Mouse (Mus musculus): ENCODE measurements at regions not wholly inside any gene's neighbourhood (a gene's known extent, or its start where the extent isn't known, plus 50 kb on each side); places are given as distances from the start of the nearest gene placed in this dataset.

DNA sequence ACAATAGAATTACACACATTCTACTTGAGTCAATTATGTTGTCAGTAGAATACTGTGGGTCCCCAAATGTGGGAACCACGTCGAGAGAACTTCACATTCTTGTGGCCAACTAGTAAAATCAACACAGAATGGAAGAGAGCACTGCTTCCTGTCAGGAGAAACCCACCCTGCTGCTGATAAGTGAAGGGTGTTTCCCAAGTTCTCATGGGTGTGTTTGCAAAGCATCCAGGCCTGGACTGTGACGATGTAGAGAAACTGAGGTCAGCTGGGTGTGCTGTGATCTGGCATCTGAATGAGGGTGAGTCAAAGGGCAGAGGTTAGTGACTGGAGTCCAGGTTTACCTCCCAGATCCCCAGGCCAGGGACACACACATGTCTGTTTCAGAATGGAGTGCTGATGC is 81.7 kb upstream of the Marcks start:
- H3K4me2 ChIP-seq (ENCODE audit: insufficient read depth, low read depth, poor library complexity, severe bottlenecking): no peak overlapping the region
- no peak overlapping the region for H3K4me3 ChIP-seq (replicated peaks in 1 of 3; ENCODE audit: low read depth in 2 of 3, low read length in 2 of 3, poor library complexity in 1 of 3)
- no peaks in the 10 kb centered on the region for H3K36me3 ChIP-seq (replicated peaks in 1 of 2; ENCODE audit: control insufficient read depth in 1 of 2, insufficient read depth in 1 of 2, low read length in 1 of 2)
- no peak overlapping the region for H3K27ac ChIP-seq (ENCODE audit: insufficient read depth, low read depth)
- no peaks in the 10 kb centered on the region for H3K27me3 ChIP-seq (replicated peaks)
- no peak for TF ChIP-seq CTCF (conservative IDR thresholded peaks at IDR 0.05 in 1 of 2, IDR thresholded peaks at IDR 0.05 in 1 of 2; ENCODE audit: low read depth in 2 of 2, low read length in 2 of 2)
- TF ChIP-seq TBP (conservative IDR thresholded peaks at IDR 0.05; ENCODE audit: low read depth, low read length): no peak
- no peak for TF ChIP-seq MAX (IDR thresholded peaks at IDR 0.05; ENCODE audit: low read length)
- TF ChIP-seq MEF2A (IDR thresholded peaks at IDR 0.05; ENCODE audit: borderline replicate concordance, low read depth, low read length): no peak
- no peak for TF ChIP-seq MXI1 (IDR thresholded peaks at IDR 0.05; ENCODE audit: low read depth, low read length)
- TF ChIP-seq IRF4 (IDR thresholded peaks at IDR 0.05; ENCODE audit: low read depth, low read length): no peak
- no peak for TF ChIP-seq KAT2A (IDR thresholded peaks at IDR 0.05; ENCODE audit: insufficient replicate concordance, low read length)
- TF ChIP-seq CHD1 (IDR thresholded peaks at IDR 0.05; ENCODE audit: low read depth, low read length): no peak
- TF ChIP-seq SMC3 (IDR thresholded peaks at IDR 0.05; ENCODE audit: low read depth, low read length): no peak
- TF ChIP-seq JUN (IDR thresholded peaks at IDR 0.05; ENCODE audit: insufficient read depth, low read depth, low read length): no peak
- TF ChIP-seq GABPA (IDR thresholded peaks at IDR 0.05; ENCODE audit: insufficient replicate concordance, low read depth, low read length): no peak
- no peaks in the 10 kb centered on the region for H3K79me2 ChIP-seq (replicated peaks; ENCODE audit: control insufficient read depth, extremely low read depth, insufficient read depth, poor library complexity, severe bottlenecking)
- no peaks in the 10 kb centered on the region for H3K9me3 ChIP-seq (replicated peaks; ENCODE audit: low read length)
- H3K4me1 ChIP-seq (ENCODE audit: control insufficient read depth in 1 of 2, insufficient read depth in 2 of 2): peaks cover 8 to 10% of the 10 kb centered on the region in 2 experiments
- in situ Hi-C loops (cut with MboI; ENCODE audit: low pct_ligation_motif_present, low pct_unique_long_range_greater_than_20kb, low sequenced_read_pairs): no loop called here
- dilution Hi-C loops (cut with MboI; ENCODE audit: extremely low pct_ligation_motif_present, extremely low pct_unique_long_range_greater_than_20kb, low sequenced_read_pairs): no loop called here
- H3K9ac ChIP-seq (ENCODE audit: insufficient read depth, low read depth): no peak overlapping the region
- DNase-seq (ENCODE audit: extremely low read depth): no peak

DNA sequence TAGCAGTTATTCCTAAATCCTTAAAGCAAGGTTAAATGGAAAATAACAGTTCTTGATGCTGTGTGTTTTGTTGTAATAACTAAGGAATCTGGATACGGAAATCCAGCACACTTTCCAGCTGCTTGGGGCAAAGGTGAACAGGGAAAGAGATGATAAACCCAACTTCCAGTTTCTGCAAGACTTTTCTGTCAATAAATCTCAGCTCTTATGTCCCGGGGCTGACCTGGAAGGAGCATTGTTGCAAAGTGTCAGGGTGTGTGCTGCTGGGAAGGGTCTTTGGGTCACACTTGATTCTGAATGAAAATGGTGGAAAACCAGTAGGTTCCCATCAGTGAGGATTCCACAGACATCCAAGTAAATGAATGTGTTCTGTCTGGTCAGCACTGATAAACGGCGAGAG is 81.2 kb upstream of the Marcks start:
- no peak overlapping the region for H3K4me2 ChIP-seq (ENCODE audit: insufficient read depth, low read depth, poor library complexity, severe bottlenecking)
- no peak overlapping the region for H3K4me3 ChIP-seq (replicated peaks in 1 of 3; ENCODE audit: low read depth in 2 of 3, low read length in 2 of 3, poor library complexity in 1 of 3)
- H3K27ac ChIP-seq (ENCODE audit: insufficient read depth, low read depth): no peak overlapping the region
- dilution Hi-C loops (cut with MboI; ENCODE audit: extremely low pct_ligation_motif_present, extremely low pct_unique_long_range_greater_than_20kb, low sequenced_read_pairs): no loop called here
- TF ChIP-seq ZMIZ1 (IDR thresholded peaks at IDR 0.05; ENCODE audit: low read depth, low read length): no peak
- no peak overlapping the region for H3K9ac ChIP-seq (ENCODE audit: insufficient read depth, low read depth)
- H3K9me3 ChIP-seq (replicated peaks; ENCODE audit: low read length): no peaks in the 10 kb centered on the region
- H3K27me3 ChIP-seq (replicated peaks): no peaks in the 10 kb centered on the region
- no peaks in the 10 kb centered on the region for H3K36me3 ChIP-seq (replicated peaks in 1 of 2; ENCODE audit: control insufficient read depth in 1 of 2, insufficient read depth in 1 of 2, low read length in 1 of 2)
- peaks cover 8 to 10% of the 10 kb centered on the region in 2 experiments for H3K4me1 ChIP-seq (ENCODE audit: control insufficient read depth in 1 of 2, insufficient read depth in 2 of 2)
- in situ Hi-C loops (cut with MboI; ENCODE audit: low pct_ligation_motif_present, low pct_unique_long_range_greater_than_20kb, low sequenced_read_pairs): no loop called here
- H3K79me2 ChIP-seq (replicated peaks; ENCODE audit: control insufficient read depth, extremely low read depth, insufficient read depth, poor library complexity, severe bottlenecking): no peaks in the 10 kb centered on the region
- DNase-seq (ENCODE audit: extremely low read depth): no peak

GRCm38 (mm10) chr10:37219381-37219780 is 80.7 kb upstream of the Marcks start:
- no peaks in the 10 kb centered on the region for H3K79me2 ChIP-seq (replicated peaks; ENCODE audit: control insufficient read depth, extremely low read depth, insufficient read depth, poor library complexity, severe bottlenecking)
- no peak for TF ChIP-seq CHD1 (IDR thresholded peaks at IDR 0.05; ENCODE audit: low read depth, low read length)
- no peak for TF ChIP-seq NRF1 (IDR thresholded peaks at IDR 0.05; ENCODE audit: low read depth, low read length)
- no peak for TF ChIP-seq MEF2A (IDR thresholded peaks at IDR 0.05; ENCODE audit: borderline replicate concordance, low read depth, low read length)
- TF ChIP-seq MAFK (IDR thresholded peaks at IDR 0.05; ENCODE audit: insufficient replicate concordance, low read length): no peak
- TF ChIP-seq SIN3A (IDR thresholded peaks at IDR 0.05; ENCODE audit: low read length): no peak
- H3K4me2 ChIP-seq (ENCODE audit: insufficient read depth, low read depth, poor library complexity, severe bottlenecking): no peak overlapping the region
- no peaks in the 10 kb centered on the region for H3K27me3 ChIP-seq (replicated peaks)
- in situ Hi-C loops (cut with MboI; ENCODE audit: low pct_ligation_motif_present, low pct_unique_long_range_greater_than_20kb, low sequenced_read_pairs): no loop called here
- no peak overlapping the region for H3K9ac ChIP-seq (ENCODE audit: insufficient read depth, low read depth)
- no peaks in the 10 kb centered on the region for H3K9me3 ChIP-seq (replicated peaks; ENCODE audit: low read length)
- dilution Hi-C loops (cut with MboI; ENCODE audit: extremely low pct_ligation_motif_present, extremely low pct_unique_long_range_greater_than_20kb, low sequenced_read_pairs): no loop called here
- peaks cover 7 to 8% of the 10 kb centered on the region in 2 experiments for H3K4me1 ChIP-seq (ENCODE audit: control insufficient read depth in 1 of 2, insufficient read depth in 2 of 2)
- H3K36me3 ChIP-seq (replicated peaks in 1 of 2; ENCODE audit: control insufficient read depth in 1 of 2, insufficient read depth in 1 of 2, low read length in 1 of 2): no peaks in the 10 kb centered on the region
- no peak overlapping the region for H3K27ac ChIP-seq (ENCODE audit: insufficient read depth, low read depth)
- no peak for DNase-seq (ENCODE audit: extremely low read depth)
- no peak overlapping the region for H3K4me3 ChIP-seq (replicated peaks in 1 of 3; ENCODE audit: low read depth in 2 of 3, low read length in 2 of 3, poor library complexity in 1 of 3)

Data from CH12.LX (cell line).